Mouse (Mus musculus): ENCODE measurements around the gene D16Ertd472e.

GRCm38 (mm10) chr16:78595821-78596220 is 19.3 kb upstream of the D16Ertd472e start:
- no peak for TF ChIP-seq CTCF (IDR thresholded peaks at IDR 0.05; ENCODE audit: borderline replicate concordance, insufficient read depth, low read length)
- no peak for TF ChIP-seq POLR2A (IDR thresholded peaks at IDR 0.05; ENCODE audit: low read depth, low read length)
